Mouse (Mus musculus) c-Kit-positive CD71-positive TER-119-negative erythroid progenitor cells, embryonic 14.5 days (primary cell): ENCODE data around the gene Lima1.
"Not testable (repeated sequence)": the region's sequence is repeated elsewhere in the genome, so short reads cannot be mapped to it uniquely, and the experiment has no call there.

Experiments
- DNase-seq: peaks from one replicate; pipeline ENCODE4 v3.0.0-alpha.2; 2013; ENCODE audit warnings: low read depth

The Lima1 gene

GRCm38 (mm10) chr15:99803186-99803644 is 72.0 kb downstream of the Lima1 start:
- DNase-seq = no peak

- DNase-seq = no peak
Observed at GRCm38 (mm10) chr15:99801885-99802572, 73.2 kb downstream of the Lima1 start.

GRCm38 (mm10) chr15:99799706-99800105 is 75.5 kb downstream of the Lima1 start:
- no peak for DNase-seq

GRCm38 (mm10) chr15:99797898-99798297 is 77.4 kb downstream of the Lima1 start:
- no peak for DNase-seq

GRCm38 (mm10) chr15:99796735-99797134 is 78.5 kb downstream of the Lima1 start:
- no peak for DNase-seq

- no peak for DNase-seq
Observed at GRCm38 (mm10) chr15:99796066-99796465, 79.2 kb downstream of the Lima1 start.

GRCm38 (mm10) chr15:99792221-99792815 is 82.9 kb downstream of the Lima1 start:
- DNase-seq = no peak

GRCm38 (mm10) chr15:99791003-99791402 is 84.3 kb downstream of the Lima1 start:
- no peak for DNase-seq

GRCm38 (mm10) chr15:99790464-99790863 is 84.8 kb downstream of the Lima1 start:
- no peak for DNase-seq

- no peak for DNase-seq
Observed at GRCm38 (mm10) chr15:99787625-99788120, 87.6 kb downstream of the Lima1 start.

GRCm38 (mm10) chr15:99778677-99779335 is 96.5 kb downstream of the Lima1 start:
- DNase-seq = no peak

GRCm38 (mm10) chr15:99778148-99778547 is 97.1 kb downstream of the Lima1 start:
- DNase-seq = no peak

GRCm38 (mm10) chr15:99772925-99773324 is 102.3 kb downstream of the Lima1 start:
- DNase-seq = no peak

GRCm38 (mm10) chr15:99772881-99772924 is 102.6 kb downstream of the Lima1 start, which contains the start of gene Cers5:
Gene Cers5 (minus strand): TSS chr15:99772885.
- not testable (repeated sequence) for DNase-seq

- peak; percentile 32 for DNase-seq
Observed at GRCm38 (mm10) chr15:99772277-99772880, 102.9 kb downstream of the Lima1 start.

- DNase-seq = no peak
Observed at GRCm38 (mm10) chr15:99771601-99772276, 103.5 kb downstream of the Lima1 start.

GRCm38 (mm10) chr15:99771004-99771500 is 104.2 kb downstream of the Lima1 start:
- no peak for DNase-seq

- no peak for DNase-seq
Observed at GRCm38 (mm10) chr15:99768761-99769160, 106.5 kb downstream of the Lima1 start.

GRCm38 (mm10) chr15:99767467-99767866 is 107.8 kb downstream of the Lima1 start:
- DNase-seq = no peak

- no peak for DNase-seq
Observed at GRCm38 (mm10) chr15:99754204-99754603, 121.1 kb downstream of the Lima1 start.

- no peak for DNase-seq
Observed at GRCm38 (mm10) chr15:99740229-99740628, 135.0 kb downstream of the Lima1 start.

- DNase-seq = no peak
Observed at GRCm38 (mm10) chr15:99736675-99737074, 138.6 kb downstream of the Lima1 start.
